Mouse (Mus musculus) 3T3-L1 (cell line): ENCODE measurements around the gene Serinc3.
"Not testable (repeated sequence)": the region's sequence is repeated elsewhere in the genome, so short reads cannot be mapped to it uniquely, and the experiment has no call there.

Experiments
- DNase-seq: peaks from one replicate; pipeline ENCODE4 v3.0.0-alpha.2; 2015; ENCODE audit warnings: low read depth, low spot score

The Serinc3 gene

DNA sequence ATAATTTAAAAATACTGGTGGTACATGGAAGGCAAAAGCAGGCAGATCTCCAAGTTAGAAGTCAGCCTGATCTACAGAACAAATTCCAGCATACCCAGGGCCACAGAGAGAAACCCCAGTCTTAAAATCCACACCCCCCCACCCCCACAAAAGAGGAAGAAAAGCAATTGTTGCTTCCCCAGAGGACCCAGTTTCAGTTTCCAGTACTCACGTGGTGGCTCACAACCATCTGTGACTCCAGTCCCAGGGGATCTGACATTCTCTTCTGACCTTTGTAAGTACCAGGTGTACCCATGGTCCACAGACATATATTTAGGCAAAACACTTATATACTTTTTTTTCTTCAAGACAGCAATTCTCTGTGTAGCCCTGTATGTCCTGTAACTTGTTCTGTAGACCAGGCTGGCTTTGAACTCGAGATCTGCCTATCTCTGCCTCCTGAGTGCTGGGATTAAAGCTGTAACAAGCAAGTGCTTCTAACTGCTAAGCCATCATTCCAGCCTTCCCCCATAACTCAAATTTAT is 17.8 kb upstream of the Serinc3 start:
- DNase-seq, result no peak

- DNase-seq, result no peak
Measured at GRCm38 (mm10) chr2:163662076-163662475, 17.1 kb upstream of the Serinc3 start.

- DNase-seq, result no peak
Measured at GRCm38 (mm10) chr2:163661371-163661850, 16.5 kb upstream of the Serinc3 start.

DNA sequence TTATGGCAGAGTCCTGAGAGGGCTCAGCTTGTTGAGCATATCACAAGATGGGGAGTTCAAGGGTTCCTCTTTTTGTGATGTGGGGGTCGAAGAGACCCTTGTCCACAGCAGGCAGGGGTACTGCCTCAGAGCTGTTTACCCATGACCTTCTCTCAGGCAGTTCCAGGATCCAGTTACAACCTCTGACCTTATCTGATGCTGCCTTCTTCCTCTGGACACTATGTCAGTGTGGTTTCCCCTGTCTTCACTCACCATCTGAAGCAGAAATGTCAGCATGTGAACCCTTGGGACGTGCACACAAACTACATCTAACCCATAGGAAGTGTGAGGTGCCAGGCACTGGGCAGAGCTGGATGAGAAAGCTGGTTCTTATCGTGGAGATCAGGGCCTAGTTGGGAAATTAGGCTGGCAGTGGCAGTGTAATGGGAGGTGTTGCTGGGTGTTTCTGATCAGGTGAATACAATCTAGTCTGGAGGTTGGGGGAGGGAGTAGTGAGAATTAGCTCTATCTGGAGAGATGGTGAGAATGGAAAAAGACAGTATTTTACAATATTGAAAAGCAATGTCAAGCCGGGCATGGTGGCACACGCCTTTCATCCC is 15.3 kb upstream of the Serinc3 start:
- DNase-seq, result no peak

GRCm38 (mm10) chr2:163659431-163659830 is 14.5 kb upstream of the Serinc3 start:
- no peak for DNase-seq

DNA sequence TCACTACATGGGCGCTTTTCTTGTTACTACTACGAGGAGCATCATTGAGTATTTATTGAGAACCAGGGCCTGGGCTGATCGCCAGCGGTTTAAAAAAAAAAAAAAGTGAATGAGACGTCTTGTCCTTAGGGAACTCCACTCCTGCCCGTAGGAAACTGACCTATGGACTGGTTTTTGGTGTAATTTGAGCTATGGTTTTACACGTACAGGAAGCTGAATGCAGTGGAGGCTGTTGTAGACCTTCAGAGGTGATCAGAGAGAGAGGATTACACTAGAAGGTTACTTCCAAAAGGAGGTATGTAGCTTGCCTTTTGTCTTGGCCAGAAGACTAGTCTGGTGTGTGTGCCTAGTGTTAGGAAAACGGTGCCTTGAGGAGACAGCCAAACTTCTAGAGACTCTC is 14.0 kb upstream of the Serinc3 start:
- peak; percentile 84 for DNase-seq

GRCm38 (mm10) chr2:163657975-163658886 is 13.3 kb upstream of the Serinc3 start, which contains the start of gene Pkig:
TSS of gene Pkig (plus strand) at chr2:163658386.
- DNase-seq, result peak; percentile 80

DNA sequence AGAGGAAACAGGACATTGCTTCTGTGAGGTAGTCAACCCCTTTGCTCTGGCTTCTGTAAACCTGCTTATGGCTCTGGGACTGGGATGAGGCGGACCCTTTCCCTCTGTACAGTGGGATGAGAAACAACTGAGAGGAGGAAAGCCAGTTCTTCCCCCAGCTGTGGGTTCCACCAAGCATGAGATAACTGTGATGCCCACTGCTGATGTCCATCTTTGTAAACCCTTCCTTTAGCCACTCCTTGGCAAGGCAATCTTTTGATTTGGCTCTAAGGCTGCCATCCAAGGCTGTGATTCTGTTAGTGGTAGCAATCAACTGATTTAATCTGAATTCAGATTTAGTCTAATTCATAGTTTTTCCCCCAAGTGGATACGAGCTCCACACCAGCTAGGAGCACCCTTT is 12.6 kb upstream of the Serinc3 start:
- no peak for DNase-seq

- DNase-seq, result not testable (repeated sequence)
Measured at GRCm38 (mm10) chr2:163655699-163656098, 10.8 kb upstream of the Serinc3 start.

GRCm38 (mm10) chr2:163646461-163647080 is 1.6 kb upstream of the Serinc3 start:
- DNase-seq, result no peak

- DNase-seq, result no peak
Measured at GRCm38 (mm10) chr2:163645700-163646460, 949 bp upstream of the Serinc3 start.

DNA sequence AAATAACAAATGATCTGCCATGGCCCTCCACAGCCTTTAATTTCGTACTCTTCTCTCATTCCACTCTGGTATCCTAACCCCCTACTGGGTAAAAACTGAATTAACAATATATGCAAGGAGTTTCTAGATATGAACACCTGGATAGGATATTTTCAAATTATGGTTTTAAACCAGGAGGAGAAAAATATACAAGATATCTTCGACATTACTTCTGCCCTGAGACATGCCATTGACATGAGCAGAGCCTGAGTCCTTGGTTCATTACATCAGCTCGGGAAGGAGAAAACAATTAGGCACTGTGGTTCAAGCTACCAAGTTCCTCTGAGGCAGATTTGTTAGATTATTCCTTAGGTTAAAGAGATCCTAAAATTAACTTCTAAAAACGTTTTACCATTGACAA is 884 bp downstream of the Serinc3 start:
- DNase-seq, result peak; percentile 59

GRCm38 (mm10) chr2:163643576-163643971 is 1.4 kb downstream of the Serinc3 start:
- DNase-seq, result no peak

GRCm38 (mm10) chr2:163642685-163643575 is 2.0 kb downstream of the Serinc3 start:
- DNase-seq, result no peak

GRCm38 (mm10) chr2:163641681-163642080 is 3.2 kb downstream of the Serinc3 start:
- DNase-seq, result no peak

DNA sequence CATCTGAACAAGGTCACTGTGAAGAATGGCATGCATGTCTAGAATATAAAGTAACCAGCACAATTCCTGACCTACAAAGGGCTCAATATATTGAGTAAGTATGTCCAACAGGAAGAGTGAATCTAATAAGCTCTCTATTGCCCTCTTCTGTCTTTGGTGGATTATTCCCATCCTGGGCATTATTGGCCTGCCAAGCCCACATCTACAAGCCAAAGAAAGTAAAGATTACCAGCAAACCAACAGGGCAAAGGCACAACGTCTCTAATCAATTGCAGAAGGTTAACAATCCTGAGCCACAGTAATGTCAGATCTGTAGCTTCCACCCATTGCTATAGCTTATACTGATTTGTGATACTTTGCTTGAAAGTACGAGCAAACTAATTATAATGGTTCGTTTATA is 4.4 kb downstream of the Serinc3 start:
- peak; percentile 39 for DNase-seq

GRCm38 (mm10) chr2:163637655-163638266 is 7.2 kb downstream of the Serinc3 start:
- no peak for DNase-seq

- DNase-seq, result no peak
Measured at GRCm38 (mm10) chr2:163636057-163636456, 8.9 kb downstream of the Serinc3 start.

DNA sequence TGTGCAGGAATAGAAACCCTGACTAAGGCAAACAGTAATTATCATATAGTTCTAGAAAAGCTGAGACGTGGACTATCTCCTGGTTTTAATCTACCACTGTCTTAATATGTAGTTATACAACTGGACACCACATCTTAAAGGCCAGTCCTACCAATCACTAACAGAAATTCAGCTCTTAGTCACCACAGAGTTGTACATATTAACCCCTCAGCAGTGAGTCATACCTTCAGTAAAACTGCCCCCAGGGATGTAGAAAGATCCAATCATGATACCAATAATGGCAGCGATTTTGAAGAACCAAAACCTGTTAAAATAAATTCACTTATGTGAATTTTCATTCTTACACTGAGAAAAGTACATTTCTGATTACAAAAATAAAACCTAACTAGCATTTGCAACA is 10.7 kb downstream of the Serinc3 start:
- peak; percentile 64 for DNase-seq

DNA sequence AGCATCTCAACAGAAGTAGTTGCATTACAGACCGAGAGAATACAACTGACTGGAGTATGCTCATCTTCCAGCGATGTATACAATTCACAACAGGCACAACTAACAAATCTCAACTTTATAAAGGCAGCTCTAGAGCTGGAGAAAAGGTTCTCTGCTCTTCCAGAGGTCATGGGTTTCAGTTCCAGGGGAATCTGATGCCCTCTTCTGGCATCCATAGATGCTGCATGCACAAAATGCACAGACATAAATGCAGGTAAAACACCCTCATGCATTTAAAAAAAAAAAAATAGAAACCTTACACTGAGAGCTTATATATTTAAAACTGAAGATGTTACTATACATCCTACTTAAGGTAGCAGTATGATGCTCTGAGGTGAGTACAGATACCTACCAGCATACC is 13.2 kb downstream of the Serinc3 start:
- no peak for DNase-seq
